Mouse (Mus musculus): Measurements from ENCODE around the gene Apol7b. TPM values are rescaled to one million over a fixed set of nuclear protein-coding genes. Genes with fewer than 3 reads are reported as not detected.
"Not testable (repeated sequence)": the region's sequence is repeated elsewhere in the genome, so short reads cannot be mapped to it uniquely, and the experiment has no call there.

The Apol7b gene
- total and polyA plus RNA-seq, 2 experiments from 2014 or later = not detected

- H3K27me3 ChIP-seq (ENCODE audit: insufficient read depth, low read length); H3K4me2 ChIP-seq (ENCODE audit: low read depth, low read length, poor library complexity, severe bottlenecking); H3K4me1 ChIP-seq (ENCODE audit: insufficient read depth, low read length); H3K9me3 ChIP-seq (ENCODE audit: low read length); H3K4me3 ChIP-seq (ENCODE audit: low read depth, low read length); H3K27ac ChIP-seq (ENCODE audit: low read depth, low read length); H3K9ac ChIP-seq (replicated peaks; ENCODE audit: low read length, poor library complexity, severe bottlenecking); H3K36me3 ChIP-seq (ENCODE audit: insufficient read depth, low read length); DNase-seq (ENCODE audit: low spot score); ATAC-seq (ENCODE audit: low FRiP score): not testable (repeated sequence)
- WGBS = 38% methylated on average over 4 of the region's 4 CpGs
- TF ChIP-seq CTCF (IDR thresholded peaks at IDR 0.05) = peak; percentile 53
Measured at GRCm38 (mm10) chr15:77412695-77413094, 34.6 kb downstream of the Apol7b start.

- not testable (repeated sequence) for H3K27ac ChIP-seq (ENCODE audit: low read depth, low read length); H3K36me3 ChIP-seq (ENCODE audit: insufficient read depth, low read length); DNase-seq (ENCODE audit: low spot score); ATAC-seq (ENCODE audit: low FRiP score); H3K4me1 ChIP-seq (ENCODE audit: insufficient read depth, low read length); H3K9me3 ChIP-seq (ENCODE audit: low read length); H3K4me2 ChIP-seq (ENCODE audit: low read depth, low read length, poor library complexity, severe bottlenecking); H3K4me3 ChIP-seq (ENCODE audit: low read depth, low read length); H3K27me3 ChIP-seq (ENCODE audit: insufficient read depth, low read length); H3K9ac ChIP-seq (replicated peaks; ENCODE audit: low read length, poor library complexity, severe bottlenecking)
- WGBS = 93% methylated on average over 2 of the region's 4 CpGs
Measured at GRCm38 (mm10) chr15:77411035-77411434, 36.3 kb downstream of the Apol7b start, which contains the start of gene Apol9a. TSS of gene Apol9a (minus strand) at chr15:77411135.

- not testable (repeated sequence) for H3K27ac ChIP-seq (ENCODE audit: low read depth, low read length); H3K36me3 ChIP-seq (ENCODE audit: insufficient read depth, low read length); H3K4me3 ChIP-seq (ENCODE audit: low read depth, low read length); ATAC-seq (ENCODE audit: low FRiP score); H3K4me2 ChIP-seq (ENCODE audit: low read depth, low read length, poor library complexity, severe bottlenecking); H3K4me1 ChIP-seq (ENCODE audit: insufficient read depth, low read length); H3K27me3 ChIP-seq (ENCODE audit: insufficient read depth, low read length); H3K9ac ChIP-seq (replicated peaks; ENCODE audit: low read length, poor library complexity, severe bottlenecking); H3K9me3 ChIP-seq (ENCODE audit: low read length)
- WGBS = 69% methylated on average over 9 of the region's 10 CpGs
- peak; percentile 22 for DNase-seq (ENCODE audit: low spot score)
Measured at GRCm38 (mm10) chr15:77406370-77406769, 40.9 kb downstream of the Apol7b start.

- not testable (repeated sequence) for H3K9me3 ChIP-seq (ENCODE audit: low read length); H3K4me2 ChIP-seq (ENCODE audit: low read depth, low read length, poor library complexity, severe bottlenecking); H3K36me3 ChIP-seq (ENCODE audit: insufficient read depth, low read length); H3K27ac ChIP-seq (ENCODE audit: low read depth, low read length); ATAC-seq (ENCODE audit: low FRiP score); H3K4me1 ChIP-seq (ENCODE audit: insufficient read depth, low read length); H3K4me3 ChIP-seq (ENCODE audit: low read depth, low read length); H3K9ac ChIP-seq (replicated peaks; ENCODE audit: low read length, poor library complexity, severe bottlenecking); H3K27me3 ChIP-seq (ENCODE audit: insufficient read depth, low read length)
- WGBS = 63% methylated on average over 9 of the region's 9 CpGs
- TF ChIP-seq CTCF (IDR thresholded peaks at IDR 0.05) = peak; percentile 58
- peak; percentile 16 for DNase-seq (ENCODE audit: low spot score)
Measured at GRCm38 (mm10) chr15:77399027-77399426, 48.3 kb downstream of the Apol7b start, which contains the start of gene Apol7a. TSS of gene Apol7a (minus strand) at chr15:77399110.

- H3K36me3 ChIP-seq (ENCODE audit: insufficient read depth, low read length); H3K27me3 ChIP-seq (ENCODE audit: insufficient read depth, low read length); H3K9ac ChIP-seq (replicated peaks; ENCODE audit: low read length, poor library complexity, severe bottlenecking); ATAC-seq (ENCODE audit: low FRiP score); H3K27ac ChIP-seq (ENCODE audit: low read depth, low read length); DNase-seq (ENCODE audit: low spot score); H3K9me3 ChIP-seq (ENCODE audit: low read length); H3K4me1 ChIP-seq (ENCODE audit: insufficient read depth, low read length); H3K4me2 ChIP-seq (ENCODE audit: low read depth, low read length, poor library complexity, severe bottlenecking); H3K4me3 ChIP-seq (ENCODE audit: low read depth, low read length): not testable (repeated sequence)
- WGBS = 76% methylated on average over 11 of the region's 11 CpGs
Measured at GRCm38 (mm10) chr15:77397450-77398132, 49.7 kb downstream of the Apol7b start.

- WGBS = 63% methylated on average over 3 of the region's 3 CpGs
- H3K4me3 ChIP-seq (ENCODE audit: low read depth, low read length); H3K9ac ChIP-seq (replicated peaks; ENCODE audit: low read length, poor library complexity, severe bottlenecking); ATAC-seq (ENCODE audit: low FRiP score); H3K27me3 ChIP-seq (ENCODE audit: insufficient read depth, low read length); H3K4me1 ChIP-seq (ENCODE audit: insufficient read depth, low read length); DNase-seq (ENCODE audit: low spot score); H3K4me2 ChIP-seq (ENCODE audit: low read depth, low read length, poor library complexity, severe bottlenecking); H3K27ac ChIP-seq (ENCODE audit: low read depth, low read length); H3K36me3 ChIP-seq (ENCODE audit: insufficient read depth, low read length); H3K9me3 ChIP-seq (ENCODE audit: low read length): not testable (repeated sequence)
Measured at GRCm38 (mm10) chr15:77393832-77394231, 53.5 kb downstream of the Apol7b start.

Measured in midbrain, postnatal 0 days (tissue).